Mouse (Mus musculus): ENCODE measurements at regions not wholly inside any gene's neighbourhood (a gene's known extent, or its start where the extent isn't known, plus 50 kb on each side); places are given as distances from the start of the nearest gene placed in this dataset.

DNA sequence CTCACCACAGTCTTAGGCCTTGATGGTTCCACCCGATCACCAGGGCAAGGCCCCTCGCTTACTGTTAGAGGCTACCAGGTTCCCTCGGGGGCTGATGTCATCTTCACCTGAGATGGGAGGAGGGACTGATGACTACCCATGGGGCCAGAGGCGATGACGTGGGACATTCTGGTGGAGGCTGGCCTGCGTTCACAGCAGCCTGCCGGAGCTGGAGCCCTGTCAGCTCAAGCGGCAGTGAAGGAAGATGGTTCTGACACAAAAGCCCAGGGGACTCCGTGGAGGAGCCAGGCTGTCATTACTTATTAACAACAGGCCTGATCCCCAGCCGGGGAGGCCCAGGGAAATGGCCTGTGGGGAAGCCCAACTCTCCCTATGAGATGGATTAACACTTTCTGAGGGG, 121.3 kb upstream of the Atp6ap2 start:
- DNase-seq (ENCODE audit: low spot score in 2 of 2), result no peak

DNA sequence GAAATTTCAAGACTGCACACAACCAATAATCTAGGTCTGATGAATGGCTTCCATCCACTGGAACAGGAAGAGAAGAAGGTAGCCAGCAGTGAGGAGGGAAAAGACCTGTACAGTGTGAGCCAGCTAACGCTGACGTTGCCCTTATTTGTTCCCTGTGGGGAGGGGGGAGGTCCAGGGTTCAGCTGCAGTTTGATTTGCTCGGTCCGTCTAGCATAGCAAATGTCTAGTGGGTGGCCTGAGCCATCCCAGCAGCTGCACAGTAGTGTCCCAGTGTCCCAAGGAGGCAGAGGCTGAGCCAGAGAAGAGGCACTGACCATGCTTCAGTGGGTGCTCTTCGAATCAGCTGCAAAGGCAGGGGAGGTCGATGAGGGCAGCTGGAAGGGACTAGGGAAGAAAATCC, 120.7 kb upstream of the Atp6ap2 start:
- no peak for DNase-seq (ENCODE audit: low spot score in 2 of 2)

DNA sequence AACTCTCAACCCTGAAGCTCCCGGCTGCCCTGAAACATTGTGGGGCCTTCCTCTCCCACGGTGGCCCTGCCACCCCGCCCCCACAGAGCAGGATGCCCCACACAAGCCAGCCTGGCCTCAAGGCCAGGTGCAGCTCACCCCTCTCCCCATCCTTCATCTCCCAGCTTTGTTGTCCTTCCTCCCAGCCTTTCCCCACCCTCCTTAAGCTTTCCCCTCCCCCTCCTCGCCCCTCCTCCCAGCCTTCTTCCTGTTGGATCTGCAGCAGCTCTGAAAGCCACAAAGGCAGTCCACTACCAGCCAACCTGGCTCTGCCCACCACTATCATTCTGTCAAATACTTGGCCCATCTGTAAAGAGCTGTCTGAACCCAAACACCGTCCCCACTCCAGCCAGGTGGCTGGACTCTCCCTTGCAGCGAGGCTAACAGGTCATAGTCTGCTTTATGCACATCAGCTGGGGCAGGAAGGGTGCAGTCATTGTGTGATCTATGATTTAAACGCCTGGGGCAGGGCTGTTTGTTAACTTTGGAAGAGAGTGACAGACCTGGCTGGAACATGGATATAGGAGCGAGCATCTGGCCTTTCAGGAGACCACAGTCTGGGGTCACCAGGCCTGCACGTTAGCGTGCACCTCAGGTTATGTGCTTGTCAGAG, 119.9 kb upstream of the Atp6ap2 start:
- no peak for DNase-seq (ENCODE audit: low spot score in 2 of 2)

DNA sequence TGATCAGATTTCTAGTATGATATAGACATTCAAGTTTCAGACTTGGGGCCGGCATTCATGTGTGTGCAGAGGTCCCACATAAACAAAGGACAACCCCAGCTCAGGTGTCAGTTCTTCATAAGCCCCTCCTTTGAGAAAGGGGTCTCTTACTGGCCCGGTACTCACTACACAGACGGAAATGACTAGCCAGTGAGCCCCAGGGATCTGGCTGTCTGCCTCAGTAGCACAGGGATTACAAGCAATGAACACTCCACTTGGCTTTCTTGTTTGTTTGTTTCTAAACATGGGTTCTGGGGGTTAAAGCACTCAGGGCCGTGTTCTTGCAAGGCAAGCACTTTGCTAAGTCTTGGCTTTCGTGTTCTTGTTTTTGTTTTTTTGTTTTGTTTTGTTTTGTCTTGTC, 115.3 kb upstream of the Atp6ap2 start:
- DNase-seq (ENCODE audit: low spot score in 2 of 2), result no peak

DNA sequence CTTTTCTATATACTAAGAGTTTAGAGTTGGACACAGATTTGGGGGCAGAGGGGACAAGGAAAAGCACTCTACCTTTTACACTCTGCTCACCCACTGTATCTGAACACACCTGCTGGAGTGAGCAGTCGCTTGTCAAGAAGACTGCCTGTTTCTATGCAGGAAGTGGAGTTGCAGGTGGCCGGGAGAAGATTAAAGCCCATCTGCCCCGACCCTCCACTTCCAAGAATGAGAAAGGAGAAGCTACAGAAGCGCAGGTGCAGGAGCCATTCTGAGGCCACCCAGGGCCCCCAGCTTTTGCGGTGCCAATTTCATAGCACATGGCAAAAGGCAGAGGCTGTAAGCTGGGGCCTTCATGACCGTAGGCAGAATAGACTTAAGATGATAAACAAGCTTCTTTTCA, 108.4 kb upstream of the Atp6ap2 start:
- no peak for DNase-seq (ENCODE audit: low spot score in 2 of 2)

DNA sequence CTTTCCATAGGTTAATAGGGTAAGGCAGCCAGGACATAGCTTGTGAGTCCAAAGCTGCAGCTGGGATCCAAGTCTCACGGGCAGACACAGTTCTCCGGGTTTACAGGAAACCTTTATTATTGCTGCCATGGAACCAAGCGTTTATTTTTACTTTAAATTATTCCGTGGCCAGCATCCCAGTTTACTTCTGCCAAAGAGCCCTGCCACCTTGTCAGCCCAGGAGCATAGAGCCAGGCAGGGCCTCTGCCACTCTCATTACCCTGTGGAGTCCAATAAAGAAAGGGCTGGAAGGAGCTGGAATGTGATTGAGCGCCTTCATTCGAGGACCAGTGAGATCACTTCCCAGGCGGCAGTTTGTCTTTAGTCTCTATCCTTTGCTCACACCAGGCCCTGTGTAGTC, 96.6 kb upstream of the Atp6ap2 start:
- DNase-seq (ENCODE audit: low spot score in 2 of 2), result no peak

DNA sequence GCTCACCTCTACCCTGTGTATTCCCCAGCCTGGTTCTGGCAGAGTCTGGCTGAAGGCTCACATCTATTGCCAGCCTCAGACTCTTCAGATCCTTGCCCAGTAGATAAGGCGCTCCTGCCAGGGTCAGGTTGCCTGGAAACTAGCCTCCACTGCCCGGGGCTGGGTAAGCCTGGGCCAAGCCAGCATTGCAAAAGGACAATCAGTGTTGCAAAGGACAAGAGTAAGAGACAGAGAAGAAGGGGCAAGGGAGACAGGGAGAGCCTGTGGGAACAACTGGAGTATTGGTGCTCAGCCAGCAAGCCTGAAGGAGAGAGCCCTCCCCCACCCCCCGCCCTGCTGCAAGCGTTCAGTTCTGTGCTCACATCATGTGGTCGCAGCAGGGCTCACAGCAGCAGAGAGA, 94.4 kb upstream of the Atp6ap2 start:
- DNase-seq (ENCODE audit: low spot score in 2 of 2), result no peak

DNA sequence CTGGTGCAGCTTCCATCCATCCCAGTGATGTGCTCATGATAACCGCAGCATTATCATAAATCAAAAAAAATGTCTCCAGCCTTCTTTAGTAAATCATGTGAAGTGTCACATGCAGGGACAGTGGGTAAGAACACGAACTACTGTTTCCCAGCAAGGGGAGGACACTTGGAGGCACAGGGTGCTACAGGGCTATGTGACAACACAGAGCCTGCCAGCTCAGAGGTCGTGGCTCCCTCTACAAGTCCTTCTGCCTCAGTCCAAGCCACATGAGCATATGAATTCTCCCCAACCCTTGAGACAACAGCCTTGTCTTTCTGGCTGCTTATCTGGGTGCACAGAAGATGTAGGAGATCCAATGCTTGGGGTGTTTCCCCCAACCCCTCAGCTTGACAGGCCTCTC, 93.7 kb upstream of the Atp6ap2 start:
- no peak for DNase-seq (ENCODE audit: low spot score in 2 of 2)

DNA sequence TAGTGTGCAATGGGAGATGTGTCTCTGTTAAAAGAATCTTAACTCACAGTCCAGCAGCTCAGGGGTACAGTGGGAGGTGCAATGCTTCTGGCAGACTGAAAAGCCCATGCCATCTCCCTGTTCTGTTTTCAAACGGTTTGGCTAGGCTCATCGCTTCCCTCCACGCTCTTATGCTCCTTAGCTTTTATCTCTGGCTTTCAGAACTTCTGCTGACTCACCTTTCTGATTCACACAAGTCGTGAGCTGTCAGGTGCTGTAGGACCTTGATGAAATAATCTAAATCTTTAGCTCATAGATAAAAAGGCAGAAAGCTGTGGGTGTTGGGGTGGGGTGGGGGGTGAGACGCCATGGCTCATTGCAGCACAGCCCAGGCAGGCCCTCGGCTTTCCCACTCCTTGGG, 93.1 kb upstream of the Atp6ap2 start:
- DNase-seq (ENCODE audit: low spot score in 2 of 2), result no peak

DNA sequence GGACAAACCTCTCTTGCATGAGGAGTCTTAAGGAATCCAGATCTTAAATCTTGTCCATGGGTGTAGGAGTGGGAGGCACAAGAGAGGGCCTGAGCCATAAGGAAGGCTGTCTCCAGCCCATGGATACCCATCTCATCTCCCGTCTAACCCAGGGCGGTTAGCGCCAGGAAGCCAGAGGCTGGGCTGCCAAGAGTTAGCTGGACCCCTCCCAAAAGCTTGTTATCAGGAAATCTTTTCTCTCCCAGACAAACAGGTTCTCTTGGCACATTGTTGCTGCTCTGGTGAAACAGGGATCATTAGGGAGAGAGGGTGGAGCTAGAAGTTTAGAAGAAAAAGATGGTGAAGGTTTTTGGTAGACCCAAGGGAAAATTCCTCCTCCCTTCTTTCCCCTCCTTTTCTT, 87.0 kb upstream of the Atp6ap2 start:
- no peak for DNase-seq (ENCODE audit: low spot score in 2 of 2)

DNA sequence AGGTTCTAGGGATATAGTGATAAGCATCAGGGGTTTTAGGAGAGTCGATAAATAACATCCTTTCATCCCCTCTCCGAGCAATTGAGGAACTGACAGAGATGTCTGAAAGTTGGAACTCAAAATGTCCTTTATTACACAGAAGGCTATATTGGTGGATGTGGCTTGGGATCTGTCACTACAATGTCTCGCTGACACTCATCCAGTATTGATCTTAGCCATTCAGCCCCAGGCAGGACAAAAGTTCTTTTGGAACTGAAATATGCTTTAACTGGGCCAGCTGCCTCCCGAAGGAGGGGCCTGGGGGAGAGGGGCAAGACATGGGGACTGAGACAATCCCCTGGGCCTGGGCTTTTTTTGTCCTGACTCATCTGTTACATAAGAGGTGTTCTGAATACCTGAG, 85.2 kb upstream of the Atp6ap2 start:
- DNase-seq (ENCODE audit: low spot score in 2 of 2), result no peak

DNA sequence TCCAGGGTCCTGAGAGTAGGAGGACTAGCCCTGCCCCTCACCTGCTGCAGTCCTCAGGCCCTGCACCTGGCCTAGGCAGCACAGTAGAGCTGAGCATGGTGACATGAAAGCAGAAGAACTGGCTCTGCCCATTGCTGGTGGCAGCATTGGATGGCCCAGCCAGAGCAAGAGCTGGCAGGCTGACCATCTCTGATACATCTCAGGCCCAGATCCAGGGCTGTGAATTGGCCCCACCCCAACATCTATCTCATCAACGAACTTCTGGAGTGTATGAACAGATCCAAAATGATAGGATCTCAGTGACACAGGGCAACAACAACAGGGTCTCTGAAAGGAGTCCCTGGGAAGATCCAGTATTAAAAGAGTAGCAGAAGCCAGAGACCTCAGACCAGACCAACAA, 84.0 kb upstream of the Atp6ap2 start:
- DNase-seq (ENCODE audit: low spot score in 2 of 2), result no peak

DNA sequence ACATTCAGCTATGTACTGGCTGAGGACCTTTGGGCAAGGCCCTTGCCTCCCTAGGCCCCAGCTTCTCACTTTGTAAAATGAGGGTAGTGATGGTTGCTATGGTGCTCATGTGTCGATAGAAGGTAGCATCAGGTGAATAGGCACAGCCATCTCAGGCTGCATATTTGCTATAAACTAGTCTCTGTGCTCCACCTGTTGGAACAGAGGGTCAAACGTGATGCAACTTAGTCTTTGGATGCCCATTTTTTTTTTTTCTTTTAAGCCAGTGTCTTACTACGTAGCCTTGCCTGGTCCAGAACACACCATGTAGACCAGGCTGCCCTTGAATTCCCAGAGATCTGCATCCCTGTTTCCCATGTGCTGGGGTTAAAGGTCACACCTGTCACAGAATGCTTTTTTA, 76.5 kb upstream of the Atp6ap2 start:
- DNase-seq (ENCODE audit: low spot score in 2 of 2), result no peak

DNA sequence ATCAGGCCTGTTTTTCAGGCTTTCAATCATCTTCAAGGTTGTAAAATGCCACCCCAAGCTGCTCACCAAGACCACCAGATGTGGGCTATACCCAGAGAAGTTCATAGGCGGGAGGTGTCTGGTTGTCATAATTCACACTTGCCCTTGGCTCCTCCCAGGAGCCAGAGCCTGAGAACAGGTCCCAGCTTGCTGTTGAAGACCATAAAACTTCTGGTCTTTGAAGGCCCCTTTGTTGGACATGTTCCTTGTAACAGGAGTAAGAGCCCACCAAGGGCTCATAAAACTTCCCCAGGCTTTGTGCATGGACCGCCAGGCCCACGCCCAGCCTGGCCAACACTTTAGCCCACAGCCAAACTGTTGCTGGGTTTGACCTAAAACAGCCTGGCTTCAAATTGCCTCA, 62.6 kb upstream of the Atp6ap2 start:
- no peak for DNase-seq (ENCODE audit: low spot score in 2 of 2)

DNA sequence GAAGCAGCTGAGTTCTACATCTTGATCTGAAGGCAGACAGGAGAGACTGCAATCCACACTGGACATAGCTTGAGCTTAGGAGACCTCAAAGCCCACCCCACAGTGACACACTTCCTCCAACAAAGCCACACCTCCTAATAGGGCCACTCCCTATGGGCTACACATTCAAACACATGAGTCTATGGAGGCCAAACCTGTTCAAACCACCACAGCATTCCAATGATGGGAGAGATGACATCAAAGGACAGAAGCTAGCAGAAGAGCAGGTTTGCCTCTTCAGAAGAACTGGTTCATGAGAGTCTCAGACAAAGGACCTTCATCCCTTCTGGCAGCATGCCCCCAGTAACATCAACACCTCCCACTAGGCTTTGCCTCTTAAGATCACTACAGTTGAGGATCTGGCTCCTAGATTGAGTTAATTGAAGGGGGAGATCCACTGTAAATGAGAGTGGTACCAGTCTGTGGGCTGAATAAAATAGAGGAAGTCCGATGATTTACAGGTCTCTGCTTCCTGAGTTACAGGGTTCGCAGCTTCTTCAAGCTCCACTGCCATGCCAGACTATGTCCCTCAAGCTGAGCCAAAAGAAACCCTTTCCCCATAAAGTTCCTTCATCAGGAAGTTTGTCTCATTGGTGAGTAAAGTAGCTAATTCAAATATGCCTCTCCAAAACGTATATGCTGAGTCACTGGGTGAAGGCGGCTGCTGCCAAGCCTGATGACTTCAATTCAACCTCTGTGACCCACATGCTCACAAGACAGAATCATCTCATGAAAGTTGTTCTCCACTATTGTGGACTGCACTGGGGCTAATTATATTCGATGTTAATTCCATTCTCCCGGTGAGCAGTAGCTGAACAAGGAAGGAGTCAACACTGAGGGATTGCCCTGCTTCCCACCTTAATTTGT, 56.9 kb upstream of the Atp6ap2 start:
- no peak for DNase-seq (ENCODE audit: low spot score in 2 of 2)

Measured in left cerebral cortex, adult 18-20 months (tissue).